Mouse (Mus musculus) liver, adult 2 months (tissue): ENCODE data around the gene Cmtr1.

Experiments
- CTCF ChIP-seq: fragments of 200-500 bp; IDR thresholded peaks from 2 replicates; pipeline ENCODE4 v1.5.1; 2011; ENCODE audit warnings: low read depth, low read length, control low read depth
- POLR2A ChIP-seq: fragments of 200-500 bp; IDR thresholded peaks from 2 replicates; pipeline ENCODE4 v1.6.1; 2011; ENCODE audit warnings: low read length, control low read depth; ENCODE audit not compliant: insufficient read depth; ENCODE audit errors: extremely low read depth

GRCm38 (mm10) chr17:29669936-29670335 is 9.5 kb downstream of the Cmtr1 start:
- no peak for TF ChIP-seq CTCF
- no peak for TF ChIP-seq POLR2A
